Mouse (Mus musculus): ENCODE measurements around the gene Dlg2. TPM values are rescaled to one million over a fixed set of nuclear protein-coding genes. Genes with fewer than 3 reads are reported as not detected.

Dlg2 gene
- total and polyA plus RNA-seq, 2 experiments from 2014 or later: 26.3 to 169 TPM

DNA sequence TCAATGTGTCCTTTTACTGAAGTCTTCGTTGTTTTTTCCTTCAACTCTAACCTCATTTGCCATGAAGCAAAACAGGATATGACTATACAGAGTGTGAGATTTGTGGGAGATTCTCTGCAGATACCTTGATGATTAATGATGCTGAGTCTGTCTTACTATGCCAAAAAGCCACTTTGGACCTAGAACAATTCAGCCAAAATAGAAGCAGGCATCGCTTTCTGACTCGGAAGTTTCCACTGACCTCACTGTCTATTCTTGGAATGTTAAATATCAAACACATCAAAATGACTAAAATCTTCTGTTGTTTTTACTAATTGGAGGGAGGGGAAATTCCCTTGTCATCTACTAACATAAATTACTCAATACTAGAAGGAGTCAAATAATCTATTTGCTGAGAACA, 1657.8 kb downstream of the Dlg2 start:
- H3K9ac ChIP-seq: no peak overlapping the region
- no peak overlapping the region for H3K4me3 ChIP-seq (ENCODE audit: low read depth, low read length)
- DNase-seq (no peak), ATAC-seq (no peak)
- H3K27ac ChIP-seq (ENCODE audit: low read depth, low read length): no peak overlapping the region
- no peaks in the 10 kb centered on the region for H3K9me3 ChIP-seq (ENCODE audit: low read length)
- 92% methylated on average over 3 of the region's 3 CpGs for WGBS
- no peak overlapping the region for H3K4me2 ChIP-seq (ENCODE audit: low read depth)
- H3K36me3 ChIP-seq (ENCODE audit: insufficient read depth): no peaks in the 10 kb centered on the region
- no peaks in the 10 kb centered on the region for H3K4me1 ChIP-seq (ENCODE audit: insufficient read depth)
- no peak for TF ChIP-seq CTCF (IDR thresholded peaks at IDR 0.05; ENCODE audit: low read depth)
- H3K27me3 ChIP-seq (ENCODE audit: insufficient read depth, low read length): no peaks in the 10 kb centered on the region

GRCm38 (mm10) chr7:92135624-92136023, 1659.2 kb downstream of the Dlg2 start:
- WGBS: 36% methylated on average over 2 of the region's 2 CpGs
- Histone ChIP-seq H3K36me3 (ENCODE audit: insufficient read depth) (no peaks in the 10 kb centered on the region), H3K4me3 (ENCODE audit: low read depth, low read length) (no peak overlapping the region), H3K9me3 (ENCODE audit: low read length) (no peaks in the 10 kb centered on the region), H3K9ac (no peak overlapping the region), H3K4me1 (ENCODE audit: insufficient read depth) (no peaks in the 10 kb centered on the region), H3K27me3 (ENCODE audit: insufficient read depth, low read length) (no peaks in the 10 kb centered on the region), H3K4me2 (ENCODE audit: low read depth) (no peak overlapping the region), H3K27ac (ENCODE audit: low read depth, low read length) (no peak overlapping the region)
- DNase-seq (no peak), ATAC-seq (no peak)
- no peak for TF ChIP-seq CTCF (IDR thresholded peaks at IDR 0.05; ENCODE audit: low read depth)

GRCm38 (mm10) chr7:92140051-92140817, 1663.8 kb downstream of the Dlg2 start:
- no peaks in the 10 kb centered on the region for H3K9me3 ChIP-seq (ENCODE audit: low read length)
- no peak overlapping the region for H3K9ac ChIP-seq
- no peak overlapping the region for H3K4me2 ChIP-seq (ENCODE audit: low read depth)
- ATAC-seq (peak; percentile 53; the same call in 1 of the 2 replicates), DNase-seq (peak; percentile 7)
- no peaks in the 10 kb centered on the region for H3K27me3 ChIP-seq (ENCODE audit: insufficient read depth, low read length)
- no peaks in the 10 kb centered on the region for H3K4me1 ChIP-seq (ENCODE audit: insufficient read depth)
- no peaks in the 10 kb centered on the region for H3K36me3 ChIP-seq (ENCODE audit: insufficient read depth)
- no peak overlapping the region for H3K27ac ChIP-seq (ENCODE audit: low read depth, low read length)
- no peak for TF ChIP-seq CTCF (IDR thresholded peaks at IDR 0.05; ENCODE audit: low read depth)
- 49% methylated on average over 9 of the region's 9 CpGs for WGBS
- no peak overlapping the region for H3K4me3 ChIP-seq (ENCODE audit: low read depth, low read length)

- Histone ChIP-seq H3K36me3 (ENCODE audit: insufficient read depth) (no peaks in the 10 kb centered on the region), H3K4me1 (ENCODE audit: insufficient read depth) (no peaks in the 10 kb centered on the region), H3K27me3 (ENCODE audit: insufficient read depth, low read length) (no peaks in the 10 kb centered on the region), H3K9ac (no peak overlapping the region), H3K9me3 (ENCODE audit: low read length) (no peaks in the 10 kb centered on the region), H3K27ac (ENCODE audit: low read depth, low read length) (no peak overlapping the region), H3K4me3 (ENCODE audit: low read depth, low read length) (no peak overlapping the region), H3K4me2 (ENCODE audit: low read depth) (no peak overlapping the region)
- 94% methylated on average over 1 of the region's 1 CpGs for WGBS
- no peak; the same call in 1 of the 2 replicates for ATAC-seq
- no peak for DNase-seq
- no peak for TF ChIP-seq CTCF (IDR thresholded peaks at IDR 0.05; ENCODE audit: low read depth)
Measured at GRCm38 (mm10) chr7:92147499-92147898, 1671.0 kb downstream of the Dlg2 start.

DNA sequence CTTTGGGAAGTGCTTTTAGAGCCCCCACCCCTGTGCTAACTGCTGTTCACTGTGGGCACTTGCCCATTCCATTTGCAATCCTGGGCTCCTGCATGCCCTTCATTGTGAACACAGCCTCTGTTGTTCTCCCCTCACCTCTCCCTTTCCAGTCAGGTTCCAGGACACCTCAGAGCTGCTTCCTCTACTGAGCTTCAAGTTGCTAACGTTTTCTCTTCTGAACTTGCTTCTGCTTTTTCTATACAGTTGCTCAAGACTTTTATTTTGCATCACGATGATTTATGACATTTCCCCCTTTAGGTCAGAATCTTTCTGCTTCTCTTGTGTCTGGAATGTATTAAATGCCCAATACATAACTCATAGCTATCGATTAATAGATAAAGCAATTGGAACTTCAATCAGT, 1674.3 kb downstream of the Dlg2 start:
- DNase-seq (no peak), ATAC-seq (no peak)
- Histone ChIP-seq H3K27me3 (ENCODE audit: insufficient read depth, low read length) (no peaks in the 10 kb centered on the region), H3K4me1 (ENCODE audit: insufficient read depth) (no peaks in the 10 kb centered on the region; the same call in 1 of the 2 replicates), H3K9me3 (ENCODE audit: low read length) (no peaks in the 10 kb centered on the region), H3K36me3 (ENCODE audit: insufficient read depth) (no peaks in the 10 kb centered on the region), H3K9ac (no peak overlapping the region), H3K4me3 (ENCODE audit: low read depth, low read length) (no peak overlapping the region), H3K4me2 (ENCODE audit: low read depth) (no peak overlapping the region), H3K27ac (ENCODE audit: low read depth, low read length) (no peak overlapping the region)
- no peak for TF ChIP-seq CTCF (IDR thresholded peaks at IDR 0.05; ENCODE audit: low read depth)
- WGBS: 77% methylated on average over 3 of the region's 3 CpGs

- H3K4me2 ChIP-seq (ENCODE audit: low read depth): no peak overlapping the region
- no peaks in the 10 kb centered on the region for H3K27me3 ChIP-seq (ENCODE audit: insufficient read depth, low read length)
- 0 out of 2 replicates have a peak, but pooled peaks have one; percentile 32 for ATAC-seq
- H3K27ac ChIP-seq (ENCODE audit: low read depth, low read length): no peak overlapping the region
- H3K9ac ChIP-seq: no peak overlapping the region
- H3K4me1 ChIP-seq (ENCODE audit: insufficient read depth): no peaks in the 10 kb centered on the region; the same call in 1 of the 2 replicates
- no peak for TF ChIP-seq CTCF (IDR thresholded peaks at IDR 0.05; ENCODE audit: low read depth)
- H3K9me3 ChIP-seq (ENCODE audit: low read length): no peaks in the 10 kb centered on the region
- DNase-seq: no peak
- H3K4me3 ChIP-seq (ENCODE audit: low read depth, low read length): no peak overlapping the region
- H3K36me3 ChIP-seq (ENCODE audit: insufficient read depth): no peaks in the 10 kb centered on the region
Measured at GRCm38 (mm10) chr7:92154603-92155002, 1678.1 kb downstream of the Dlg2 start.

DNA sequence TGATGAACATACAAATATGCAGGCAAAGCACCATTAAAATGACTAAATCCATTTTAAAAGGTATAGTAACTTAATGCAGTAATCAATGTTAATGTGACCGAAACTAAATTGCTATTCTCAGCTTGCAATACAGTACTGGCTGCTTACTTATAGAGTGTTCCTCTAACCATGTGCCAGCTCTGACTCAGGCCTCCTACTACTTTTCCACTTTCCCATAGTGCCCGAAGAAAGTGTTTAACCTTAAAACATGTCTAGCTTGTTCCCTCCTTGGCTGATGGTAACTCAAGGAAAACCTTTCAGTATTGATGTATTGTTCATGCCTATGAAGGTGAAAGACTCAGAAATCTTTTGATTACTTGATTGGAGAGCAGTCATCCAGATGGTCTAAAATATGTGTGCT, 1686.7 kb downstream of the Dlg2 start:
- Histone ChIP-seq H3K4me1 (ENCODE audit: insufficient read depth) (no peaks in the 10 kb centered on the region), H3K36me3 (ENCODE audit: insufficient read depth) (no peaks in the 10 kb centered on the region), H3K27me3 (ENCODE audit: insufficient read depth, low read length) (no peaks in the 10 kb centered on the region), H3K9ac (no peak overlapping the region), H3K9me3 (ENCODE audit: low read length) (no peaks in the 10 kb centered on the region), H3K27ac (ENCODE audit: low read depth, low read length) (no peak overlapping the region), H3K4me2 (ENCODE audit: low read depth) (no peak overlapping the region), H3K4me3 (ENCODE audit: low read depth, low read length) (no peak overlapping the region)
- 96% methylated on average over 2 of the region's 2 CpGs for WGBS
- no peak for TF ChIP-seq CTCF (IDR thresholded peaks at IDR 0.05; ENCODE audit: low read depth)
- no peak for ATAC-seq
- no peak for DNase-seq
